Mouse (Mus musculus) CD4-positive helper T cell, adult 2 months (primary cell): Measurements from ENCODE around the gene Espn.

Experiments used
- DNase-seq: peaks from one replicate; pipeline ENCODE4 v3.0.0-alpha.2; 2012; ENCODE audit warnings: low read depth, missing footprints, low spot score

Gene Espn

DNA sequence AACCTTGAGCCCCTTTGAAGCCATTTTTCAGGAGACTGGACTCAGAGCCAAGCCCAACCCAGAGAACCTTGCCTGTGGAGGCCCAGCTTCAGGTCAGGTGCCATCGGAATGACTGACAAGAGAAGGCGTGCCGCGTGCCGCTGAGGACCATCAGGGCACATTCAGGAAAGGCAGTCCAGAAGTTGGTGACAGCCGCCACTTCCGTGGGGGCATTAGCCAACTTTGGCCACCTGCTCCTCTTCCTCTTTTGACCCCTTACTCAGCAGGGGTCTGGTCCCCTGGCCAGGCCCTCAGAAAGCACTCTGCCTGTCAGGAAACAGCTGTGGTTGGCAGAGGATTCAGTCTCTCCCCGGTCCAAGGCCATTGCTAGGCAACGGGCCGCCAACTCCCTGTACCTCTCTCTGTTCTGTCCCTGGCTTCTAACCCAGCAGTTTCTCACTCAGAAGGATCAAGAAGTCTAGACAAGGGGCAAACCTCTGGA lies 80.0 kb downstream of the Espn start, which contains the start of gene Plekhg5:
Gene Plekhg5, plus strand, starts transcription at position 378 of the 481 bp plus-strand sequence.
- no peak for DNase-seq

DNA sequence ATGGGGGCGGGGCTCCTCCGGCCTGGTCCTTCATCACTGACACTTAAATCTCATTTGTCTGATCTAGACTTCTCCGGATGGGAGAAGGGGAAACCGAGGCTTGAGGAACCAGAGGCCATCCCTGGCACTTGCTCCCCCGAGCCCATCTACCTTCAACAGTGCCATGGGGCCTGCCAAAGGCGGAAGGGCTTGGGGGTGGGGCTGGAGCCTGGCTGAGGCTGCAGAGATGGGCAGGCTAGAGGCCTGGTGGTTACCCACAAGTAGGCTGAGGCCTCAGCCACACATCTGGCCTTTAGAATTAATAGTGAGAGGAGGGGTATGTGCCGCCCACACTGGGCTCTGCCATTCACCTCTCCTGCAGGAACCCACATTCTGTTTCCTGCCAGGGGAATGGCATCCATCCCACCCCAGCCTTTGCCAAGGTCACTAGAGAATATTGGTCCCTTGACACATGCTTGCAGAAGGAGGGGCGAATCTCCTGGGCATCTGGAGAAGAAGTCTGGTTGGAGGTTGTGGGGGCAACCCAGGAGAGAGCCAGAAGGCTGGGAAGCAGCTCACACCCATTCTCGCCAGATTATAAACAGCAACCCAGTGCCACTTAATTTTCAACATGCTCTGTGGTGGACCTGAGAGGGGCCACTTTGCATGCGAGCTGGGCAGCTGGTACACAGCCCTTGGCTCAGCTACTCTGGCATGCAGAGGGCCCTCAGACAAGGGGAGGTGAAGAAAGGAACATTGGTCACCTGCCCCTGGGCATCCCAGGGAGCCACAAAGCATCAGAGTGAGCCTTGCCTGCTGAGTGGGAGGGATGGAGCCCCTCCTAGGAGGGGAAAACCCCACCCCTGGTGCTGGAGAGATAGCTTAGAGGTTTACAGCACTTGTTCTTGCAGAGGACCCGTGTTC lies 81.4 kb downstream of the Espn start:
- no peak for DNase-seq
